Mouse (Mus musculus) C2C12 (cell line): Measurements from ENCODE around the gene Rbks. TPM values are rescaled to one million over a fixed set of nuclear protein-coding genes. Genes with fewer than 3 reads are reported as not detected.

Experiments used
- H3K27me3 ChIP-seq: one replicate; pipeline ENCODE4 v1.6.1; 2011; ENCODE audit not compliant: control insufficient read depth, insufficient read depth, insufficient read length
- H3K36me3 ChIP-seq: one replicate; pipeline ENCODE4 v1.6.1; 2011; ENCODE audit not compliant: control insufficient read depth, insufficient read depth
- H3K4me3 ChIP-seq: one replicate; pipeline ENCODE4 v1.5.1; 2011; ENCODE audit warnings: mild to moderate bottlenecking, control low read depth; ENCODE audit not compliant: poor library complexity, insufficient read depth, severe bottlenecking
- H3K79me2 ChIP-seq: one replicate; pipeline ENCODE4 v1.6.1; 2011; ENCODE audit not compliant: control insufficient read depth, insufficient read depth
- H3K79me3 ChIP-seq: one replicate; pipeline ENCODE4 v1.6.1; 2011; ENCODE audit warnings: low read depth, control low read depth
- H3ac ChIP-seq: one replicate; pipeline ENCODE3; 2011; ENCODE audit warnings: low read depth; ENCODE audit not compliant: control insufficient read depth, insufficient read length
- CEBPB ChIP-seq: IDR thresholded peaks from one replicate; pipeline ENCODE4 v1.6.1; 2011; ENCODE audit warnings: low read depth, mild to moderate bottlenecking, control low read depth, moderate library complexity
- CTCF ChIP-seq: IDR thresholded peaks from one replicate; pipeline ENCODE4 v1.5.1; 2011; ENCODE audit not compliant: control insufficient read depth, insufficient read depth, insufficient read length
- FOSL1 ChIP-seq: IDR thresholded peaks from one replicate; pipeline ENCODE4 v1.8.0; 2011; ENCODE audit warnings: mild to moderate bottlenecking, low read length; ENCODE audit not compliant: poor library complexity, insufficient read depth, severe bottlenecking
- MAX ChIP-seq: IDR thresholded peaks from one replicate; pipeline ENCODE4 v1.6.1; 2011; ENCODE audit warnings: mild to moderate bottlenecking, control low read depth
- MYOD1 ChIP-seq: IDR thresholded peaks from one replicate; pipeline ENCODE4 v1.6.1; 2011; ENCODE audit warnings: low read depth; ENCODE audit not compliant: control insufficient read depth, insufficient read length
- MYOG ChIP-seq: IDR thresholded peaks from one replicate; pipeline ENCODE4 v1.6.1; 2011; ENCODE audit not compliant: control insufficient read depth, insufficient read length; ENCODE audit errors: extremely low read depth
- USF1 ChIP-seq: IDR thresholded peaks from one replicate; pipeline ENCODE4 v1.6.1; 2011; ENCODE audit warnings: low read depth, mild to moderate bottlenecking, control low read depth, moderate library complexity
- polyA plus RNA-seq: library from polyadenylated mRNA; unstranded; fragments of >200 nt; fragmentation: generic; extraction: Trizol; gene quantifications from one replicate; pipeline ENCODE4 v1.2.1, GENCODE M21; 2012; ENCODE audit warnings: missing spikeins

The Rbks gene
- polyA plus RNA-seq, 1 experiment: 1.3 TPM

DNA sequence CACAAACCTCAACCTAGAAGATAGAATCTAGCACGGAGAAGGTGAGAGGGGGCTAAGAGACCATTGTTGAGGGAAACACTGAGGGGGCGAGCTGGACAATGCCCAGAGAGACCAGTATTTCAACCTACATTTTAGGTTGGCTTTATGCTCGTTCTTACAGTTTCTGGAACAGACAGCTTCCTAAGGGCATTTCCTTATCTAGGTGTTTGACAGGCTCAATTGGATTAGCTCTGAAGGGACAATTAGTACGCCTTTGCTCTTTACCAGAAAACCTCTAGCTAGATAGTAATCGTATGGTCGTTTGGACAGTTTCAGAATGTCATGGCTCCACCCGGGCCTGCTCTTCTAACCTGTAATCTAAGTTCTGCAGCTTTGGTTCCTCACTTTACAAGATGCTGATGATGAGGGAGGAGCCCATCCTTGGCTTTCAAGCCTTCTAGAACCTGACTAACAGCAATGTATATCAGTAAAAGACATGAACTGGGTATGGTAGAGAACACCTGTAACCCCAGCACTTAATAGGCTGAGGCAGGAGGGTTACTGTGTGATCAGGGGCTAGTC, 96.2 kb downstream of the Rbks start:
- Histone ChIP-seq H3ac (no peak overlapping the region), H3K36me3 (no peaks in the 10 kb centered on the region), H3K79me3 (no peaks in the 10 kb centered on the region), H3K27me3 (no peaks in the 10 kb centered on the region), H3K4me3 (no peak overlapping the region), H3K79me2 (no peaks in the 10 kb centered on the region)
- no peak for TF ChIP-seq USF1
- TF ChIP-seq FOSL1: no peak
- no peak for TF ChIP-seq CEBPB
- no peak for TF ChIP-seq CTCF
- no peak for TF ChIP-seq MYOD1
- no peak for TF ChIP-seq MYOG
- TF ChIP-seq MAX: no peak

- no peak overlapping the region for H3K4me3 ChIP-seq
These were observed 98.3 kb downstream of the Rbks start for GRCm38 (mm10) chr5:31599161-31599560.

GRCm38 (mm10) chr5:31598579-31598978, 98.8 kb downstream of the Rbks start:
- Histone ChIP-seq H3K4me3 (no peak overlapping the region), H3K27me3 (no peaks in the 10 kb centered on the region), H3ac (no peak overlapping the region), H3K36me3 (no peaks in the 10 kb centered on the region), H3K79me2 (no peaks in the 10 kb centered on the region), H3K79me3 (no peaks in the 10 kb centered on the region)
- no peak for TF ChIP-seq MYOG
- peak; percentile 39 for TF ChIP-seq CTCF

More at GRCm38 (mm10) chr5:31599161-31599560, 98.3 kb downstream of the Rbks start:
- Histone ChIP-seq H3K79me3 (no peaks in the 10 kb centered on the region), H3ac (no peak overlapping the region), H3K79me2 (no peaks in the 10 kb centered on the region), H3K27me3 (no peaks in the 10 kb centered on the region), H3K36me3 (no peaks in the 10 kb centered on the region)
- TF ChIP-seq MAX (no peak), FOSL1 (no peak), MYOG (no peak), MYOD1 (no peak), CEBPB (no peak), CTCF (no peak), USF1 (no peak)

DNA sequence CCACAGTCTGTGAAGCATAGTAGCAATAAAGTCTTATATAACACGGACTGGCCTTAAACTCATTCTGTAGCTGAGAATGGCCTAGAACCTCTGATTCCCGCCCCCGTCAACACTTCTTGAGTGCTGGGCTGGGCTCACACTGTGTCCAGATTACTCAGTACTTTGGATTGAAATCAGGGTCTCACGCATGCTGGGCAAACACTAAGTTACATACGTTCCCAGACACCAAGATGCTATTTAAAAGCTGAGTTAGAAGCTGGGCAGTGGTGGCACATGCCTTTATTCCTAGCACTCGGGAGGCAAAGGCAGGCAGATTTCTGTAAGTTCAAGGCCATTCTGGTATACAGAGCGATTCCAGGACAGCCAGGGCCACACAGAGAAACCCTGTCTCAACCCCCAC, 99.3 kb downstream of the Rbks start:
- Histone ChIP-seq H3ac (no peak overlapping the region), H3K4me3 (no peak overlapping the region), H3K27me3 (no peaks in the 10 kb centered on the region), H3K79me2 (no peaks in the 10 kb centered on the region), H3K36me3 (no peaks in the 10 kb centered on the region), H3K79me3 (no peaks in the 10 kb centered on the region)
- no peak for TF ChIP-seq MAX

DNA sequence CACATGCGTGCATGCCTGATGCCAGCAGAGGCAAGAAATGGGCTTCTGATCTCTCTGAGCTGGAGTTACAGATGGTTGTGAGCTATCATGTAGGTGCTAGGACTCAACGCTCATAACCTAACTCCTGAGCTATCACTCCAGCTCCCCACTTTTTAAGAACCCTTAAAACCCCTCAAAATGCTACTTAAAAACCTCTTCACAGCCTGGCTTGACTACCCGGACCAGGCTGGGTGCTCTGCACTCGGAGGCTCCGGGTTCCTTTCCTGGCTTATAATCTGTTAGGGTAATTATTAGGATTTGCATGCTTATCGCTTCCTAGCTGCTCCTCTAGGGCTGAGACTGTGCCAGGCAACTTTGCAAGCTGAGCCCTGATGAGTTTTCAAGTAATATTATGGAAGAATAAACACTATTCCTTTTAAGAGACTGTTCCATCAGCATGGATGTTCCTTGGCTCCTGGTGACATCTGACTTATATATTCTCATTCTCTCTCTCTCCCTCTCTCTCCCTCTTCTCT, 99.9 kb downstream of the Rbks start:
- Histone ChIP-seq H3K4me3 (no peak overlapping the region), H3K79me3 (no peaks in the 10 kb centered on the region), H3K79me2 (no peaks in the 10 kb centered on the region), H3K27me3 (no peaks in the 10 kb centered on the region), H3ac (no peak overlapping the region), H3K36me3 (no peaks in the 10 kb centered on the region)
- TF ChIP-seq CEBPB (no peak), CTCF (no peak), MYOD1 (no peak), MAX (no peak), USF1 (no peak), MYOG (no peak), FOSL1 (no peak)

GRCm38 (mm10) chr5:31596481-31597429, 100.7 kb downstream of the Rbks start, which contains the start of gene Mrpl33:
Gene Mrpl33 (plus strand): TSS chr5:31596935.
- Histone ChIP-seq H3K79me3 (no peaks in the 10 kb centered on the region), H3K79me2 (no peaks in the 10 kb centered on the region), H3K36me3 (no peaks in the 10 kb centered on the region), H3K27me3 (no peaks in the 10 kb centered on the region), H3K4me3 (no peak within 1 kb of the TSS), H3ac (no peak within 1 kb of the TSS)
- TF ChIP-seq CEBPB (no peak), FOSL1 (no peak), MYOD1 (no peak), CTCF (no peak), USF1 (no peak), MYOG (no peak), MAX (no peak)
